Mouse (Mus musculus) liver, postnatal 0 days (tissue): ENCODE results near the gene H6pd.

Source experiments
- CTCF ChIP-seq: sonication (generic); IDR thresholded peaks from 2 replicates; pipeline ENCODE4 v1.5.1; 2016; ENCODE audit warnings: antibody characterized with exemption, low read depth
- EP300 ChIP-seq: IDR thresholded peaks from 2 replicates; pipeline ENCODE4 v1.6.1; 2016; ENCODE audit warnings: antibody characterized with exemption, low read depth, mild to moderate bottlenecking

- peak; percentile 85 for TF ChIP-seq CTCF
- TF ChIP-seq EP300, result no peak
Measured at GRCm38 (mm10) chr4:150008325-150008852, 434 bp downstream of the H6pd start.
